Mouse (Mus musculus) midbrain, embryonic 12.5 days (tissue): ENCODE results near the gene Nxn. TPM values are rescaled to one million over a fixed set of nuclear protein-coding genes. Genes with fewer than 3 reads are reported as not detected.

Source experiments
- ATAC-seq: fragments of 200-750 bp; cut with Nextera tagmentation; 2 replicates; pipeline ENCODE4 v1.8.0; 2017; ENCODE audit warnings: low read depth, moderate TSS enrichment, moderate library complexity; ENCODE audit not compliant: low FRiP score
- H3K27ac ChIP-seq: fragments of 300-500 bp; sonication (generic); replicated peaks from 2 replicates; pipeline ENCODE4 v1.5.1; 2016; ENCODE audit warnings: mild to moderate bottlenecking
- H3K27me3 ChIP-seq: fragments of 300-500 bp; sonication (generic); 2 replicates; pipeline ENCODE4 v1.6.1; 2016; ENCODE audit warnings: mild to moderate bottlenecking
- H3K36me3 ChIP-seq: fragments of 300-500 bp; sonication (generic); 2 replicates; pipeline ENCODE4 v1.6.1; 2016
- H3K4me1 ChIP-seq: fragments of 300-500 bp; sonication (generic); 2 replicates; pipeline ENCODE4 v1.6.1; 2016
- H3K4me2 ChIP-seq: fragments of 300-500 bp; sonication (generic); replicated peaks from 2 replicates; pipeline ENCODE4 v1.6.1; 2016; ENCODE audit warnings: mild to moderate bottlenecking, moderate library complexity
- H3K4me3 ChIP-seq: fragments of 300-500 bp; sonication (generic); 2 replicates; pipeline ENCODE4 v1.5.1; 2016; ENCODE audit warnings: mild to moderate bottlenecking
- H3K9ac ChIP-seq: fragments of 300-500 bp; sonication (generic); replicated peaks from 2 replicates; pipeline ENCODE4 v1.6.1; 2016; ENCODE audit warnings: mild to moderate bottlenecking, moderate library complexity
- H3K9me3 ChIP-seq: fragments of 300-500 bp; sonication (generic); 2 replicates; pipeline ENCODE4 v1.6.1; 2016; ENCODE audit warnings: mild to moderate bottlenecking
- WGBS: fragments of 180-500 bp; shearing (Covaris S2); methylation state at CpG from one replicate; pipeline ENCODE4 v1.1.7; 2016; 5-methylcytosine and 5-hydroxymethylcytosine counted together
- polyA plus RNA-seq: library from polyadenylated mRNA; unstranded; fragments of >200 nt; fragmentation: Nextera tagmentation; extraction: Ambion mirVana; gene quantifications from 2 replicates; pipeline ENCODE4 v1.2.1, GENCODE M21; 2016

Gene Nxn
- polyA plus RNA-seq, 1 experiment from 2014 or later, result 56.9 TPM

DNA sequence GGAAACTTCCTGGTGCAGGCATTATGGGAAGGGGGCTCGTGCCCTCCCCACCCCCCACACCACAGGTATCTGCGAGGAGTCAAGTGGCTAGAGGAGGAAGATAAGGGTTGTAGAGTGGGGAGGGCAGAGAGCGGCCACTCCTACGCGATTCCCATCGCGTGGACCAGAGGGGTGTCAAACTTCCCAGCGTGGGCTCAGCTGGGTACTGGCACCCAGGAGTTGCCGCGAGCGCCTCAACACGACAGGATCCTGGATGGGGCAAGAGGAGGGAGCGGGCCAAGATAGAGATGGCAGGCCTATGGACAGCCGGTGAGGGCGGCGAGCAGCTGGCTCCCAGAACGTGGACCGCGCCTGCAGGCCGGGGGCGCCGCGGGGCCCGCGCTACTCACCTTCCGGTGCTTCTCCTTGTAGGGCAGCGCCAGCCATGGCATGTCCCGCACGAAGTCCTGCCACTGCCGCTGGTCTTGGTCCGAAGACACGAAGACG, 585 bp downstream of the Nxn start:
- Histone ChIP-seq H3K27me3 (peaks cover 15% of the 10 kb centered on the region), H3K27ac (peak overlapping the region; percentile 84), H3K4me2 (peak overlapping the region; percentile 93), H3K4me1 (peaks cover 22% of the 10 kb centered on the region), H3K4me3 (peak overlapping the region; percentile 77), H3K9me3 (no peaks in the 10 kb centered on the region), H3K9ac (peak overlapping the region; percentile 77), H3K36me3 (no peaks in the 10 kb centered on the region)
- WGBS, result 0% methylated on average over 33 of the region's 33 CpGs
- ATAC-seq, result peak; percentile 73

DNA sequence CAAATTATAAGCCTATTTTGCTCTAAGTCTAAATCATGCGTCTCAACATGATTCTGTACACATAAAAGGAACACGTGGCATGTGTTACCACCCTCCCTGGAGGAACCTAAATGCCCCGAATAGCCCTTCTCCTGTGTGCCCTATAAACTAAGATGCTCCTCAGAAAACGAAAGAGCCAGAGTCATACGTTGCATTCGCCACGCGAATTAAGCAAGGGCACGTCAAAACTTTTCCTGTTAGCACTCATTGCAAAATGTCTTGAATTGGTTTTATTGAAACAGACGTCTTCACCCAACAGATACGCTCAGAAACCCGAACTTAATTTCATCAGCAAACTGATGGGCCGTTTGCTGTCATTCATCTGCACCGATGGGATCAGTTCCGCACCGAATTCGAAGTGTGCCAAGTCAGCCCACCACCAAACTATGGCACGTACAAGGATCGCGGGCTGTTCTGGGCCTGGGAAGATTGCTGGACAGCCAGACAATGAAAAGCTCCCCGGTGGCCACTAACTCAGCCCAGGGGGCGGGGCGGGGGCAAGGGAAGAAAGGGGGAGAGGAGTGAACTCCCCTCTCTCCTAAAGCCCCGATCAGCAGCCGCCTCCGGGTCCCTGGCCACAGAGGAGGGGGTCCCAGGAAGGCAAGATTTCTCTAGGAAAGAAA, 1.2 kb downstream of the Nxn start:
- Histone ChIP-seq H3K4me2 (peak overlapping the region; percentile 93), H3K36me3 (0 out of 2 replicates have a peak, but pooled peaks cover 3% of the 10 kb centered on the region), H3K4me3 (peak overlapping the region; percentile 77), H3K4me1 (peaks cover 26% of the 10 kb centered on the region), H3K9ac (peak overlapping the region; percentile 77), H3K9me3 (no peaks in the 10 kb centered on the region), H3K27me3 (peaks cover 11% of the 10 kb centered on the region; the same call in 1 of the 2 replicates), H3K27ac (peak overlapping the region; percentile 84)
- under 1% methylated on average over 26 of the region's 26 CpGs for whole genome bisulfite sequencing
- peak; percentile 20; the same call in 1 of the 2 replicates for ATAC-seq

DNA sequence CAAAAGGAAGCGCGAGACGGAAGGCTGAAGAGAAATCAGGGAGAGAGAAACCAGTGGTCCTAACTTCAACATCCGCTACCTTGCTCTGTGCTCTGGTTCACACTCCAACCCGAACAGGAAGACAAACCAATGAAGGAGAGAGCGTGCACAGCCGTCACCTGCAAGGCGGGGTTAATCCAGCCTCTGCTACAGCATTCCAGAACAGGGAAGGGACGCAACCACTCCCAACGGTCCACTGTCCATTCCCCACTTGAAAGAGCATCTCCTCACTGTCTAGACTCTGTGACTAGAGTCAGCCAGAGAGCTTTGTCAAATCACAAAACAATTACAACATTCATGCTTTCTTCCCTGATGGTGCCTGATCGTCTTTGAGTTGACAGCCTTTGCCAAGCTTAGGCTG, 5.9 kb downstream of the Nxn start:
- Histone ChIP-seq H3K27me3 (no peaks in the 10 kb centered on the region), H3K9ac (no peak overlapping the region), H3K4me1 (peaks cover 32% of the 10 kb centered on the region), H3K27ac (no peak overlapping the region), H3K4me3 (no peak overlapping the region), H3K9me3 (no peaks in the 10 kb centered on the region), H3K4me2 (no peak overlapping the region), H3K36me3 (0 out of 2 replicates have a peak, but pooled peaks cover 15% of the 10 kb centered on the region)
- no peak for ATAC-seq
- WGBS, result 90% methylated on average over 11 of the region's 11 CpGs

DNA sequence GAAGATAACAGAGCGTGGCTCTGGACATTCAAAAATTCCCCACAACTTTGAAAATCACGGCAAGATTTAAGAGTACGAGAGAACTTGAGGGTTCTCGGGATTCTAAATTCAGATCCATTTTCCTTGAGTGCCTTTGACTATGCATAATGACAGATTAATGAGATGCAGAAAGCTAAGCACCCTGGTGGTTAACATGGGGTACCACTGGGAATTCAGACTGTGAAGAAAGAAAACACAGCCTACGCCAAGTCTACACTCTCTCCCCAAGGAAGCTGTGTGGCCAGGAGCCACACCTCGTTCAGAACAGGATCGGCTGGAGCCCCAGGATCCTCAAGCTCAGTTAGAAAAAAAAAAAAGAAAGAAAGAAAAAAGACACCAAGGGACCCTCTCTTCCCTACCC, 6.4 kb downstream of the Nxn start:
- Histone ChIP-seq H3K27ac (no peak overlapping the region), H3K9ac (no peak overlapping the region), H3K4me3 (no peak overlapping the region), H3K4me2 (no peak overlapping the region), H3K36me3 (0 out of 2 replicates have a peak, but pooled peaks cover 15% of the 10 kb centered on the region), H3K4me1 (peaks cover 31% of the 10 kb centered on the region), H3K9me3 (no peaks in the 10 kb centered on the region), H3K27me3 (no peaks in the 10 kb centered on the region)
- 87% methylated on average over 7 of the region's 7 CpGs for WGBS
- ATAC-seq, result no peak

DNA sequence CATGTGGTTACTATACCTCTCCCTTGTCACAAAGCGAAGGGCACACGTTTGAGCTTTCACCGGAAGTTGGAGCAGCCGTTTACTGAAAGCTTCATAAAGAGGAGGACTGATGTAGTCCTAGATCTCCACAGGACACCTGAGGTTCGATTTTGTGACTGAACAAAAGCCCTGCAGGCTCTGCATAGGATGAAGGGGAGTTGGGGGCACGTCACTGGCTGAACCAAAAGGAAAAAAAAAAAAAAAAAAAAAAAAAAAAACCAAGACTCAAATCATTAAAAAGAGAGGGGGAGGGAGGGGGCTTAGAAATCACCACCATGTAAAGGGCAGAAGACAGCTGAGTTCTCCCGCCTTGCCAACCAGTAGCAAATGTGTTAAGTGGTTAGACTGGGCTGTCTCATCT, 10.2 kb downstream of the Nxn start:
- 0 out of 2 replicates have a peak, but pooled peaks cover 15% of the 10 kb centered on the region for H3K36me3 ChIP-seq
- H3K27me3 ChIP-seq, result no peaks in the 10 kb centered on the region
- no peak overlapping the region for H3K4me3 ChIP-seq
- peaks cover 43% of the 10 kb centered on the region for H3K4me1 ChIP-seq
- H3K9ac ChIP-seq, result no peak overlapping the region
- no peaks in the 10 kb centered on the region for H3K9me3 ChIP-seq
- no peak for ATAC-seq
- WGBS, result 12% methylated on average over 7 of the region's 7 CpGs
- H3K4me2 ChIP-seq, result peak overlapping the region; percentile 24
- 0 out of 2 replicates have a peak overlapping the region, but pooled peaks have one; percentile 31 for H3K27ac ChIP-seq

DNA sequence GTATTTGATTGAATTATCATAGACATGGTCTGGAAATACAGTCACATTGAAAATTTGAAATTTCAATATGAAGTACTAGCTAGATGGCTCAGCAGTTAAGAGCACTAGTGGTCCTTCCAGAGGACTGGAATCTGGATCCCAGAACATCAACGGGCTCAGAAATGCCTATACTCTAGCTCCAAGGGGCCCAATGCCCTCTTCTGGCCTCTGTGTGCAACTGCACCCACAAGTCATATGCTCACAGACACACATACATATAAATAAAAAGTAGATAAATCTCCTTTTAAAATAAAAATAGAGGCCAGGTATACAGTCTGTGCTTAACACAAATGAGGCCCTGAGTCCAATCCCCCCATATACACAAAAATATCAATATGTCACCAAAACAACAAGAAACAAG, 11.8 kb downstream of the Nxn start:
- H3K27me3 ChIP-seq, result no peaks in the 10 kb centered on the region
- ATAC-seq, result no peak

DNA sequence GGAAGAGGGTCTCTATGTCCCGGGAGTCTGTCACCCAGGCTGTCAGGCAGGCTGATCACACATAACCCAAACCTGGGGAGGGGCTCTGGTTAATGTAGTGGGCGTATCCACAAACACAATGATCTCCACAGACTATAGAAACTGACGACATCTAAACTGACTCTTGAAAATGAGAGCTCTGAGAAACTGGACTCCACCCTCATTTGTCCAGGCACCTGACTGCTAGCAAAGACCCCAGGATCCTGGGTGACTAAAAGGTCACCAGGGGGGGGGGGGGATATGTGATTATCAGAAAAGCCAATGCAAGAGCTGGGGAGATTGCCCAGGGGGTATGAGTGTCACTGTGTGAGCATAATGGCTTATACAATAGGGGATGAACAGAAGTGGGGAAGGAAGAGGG, 13.2 kb downstream of the Nxn start:
- H3K9me3 ChIP-seq, result no peaks in the 10 kb centered on the region
- peaks cover 55% of the 10 kb centered on the region for H3K4me1 ChIP-seq
- 0 out of 2 replicates have a peak, but pooled peaks cover 1% of the 10 kb centered on the region for H3K36me3 ChIP-seq
- ATAC-seq, result no peak
- peak overlapping the region; percentile 68; the same call in 1 of the 2 replicates for H3K27ac ChIP-seq
- WGBS, result 33% methylated on average over 3 of the region's 3 CpGs
- H3K4me2 ChIP-seq, result no peak overlapping the region
- H3K27me3 ChIP-seq, result no peaks in the 10 kb centered on the region
- H3K9ac ChIP-seq, result no peak overlapping the region
- no peak overlapping the region for H3K4me3 ChIP-seq

More for the DNA sequence above, 11.8 kb downstream of the Nxn start:
- H3K4me2 ChIP-seq, result no peak overlapping the region
- H3K9me3 ChIP-seq, result no peaks in the 10 kb centered on the region
- peaks cover 54% of the 10 kb centered on the region for H3K4me1 ChIP-seq
- H3K36me3 ChIP-seq, result 0 out of 2 replicates have a peak, but pooled peaks cover 11% of the 10 kb centered on the region
- 93% methylated on average over 1 of the region's 1 CpGs for WGBS
- no peak overlapping the region for H3K4me3 ChIP-seq
- H3K9ac ChIP-seq, result no peak overlapping the region
- H3K27ac ChIP-seq, result no peak overlapping the region

DNA sequence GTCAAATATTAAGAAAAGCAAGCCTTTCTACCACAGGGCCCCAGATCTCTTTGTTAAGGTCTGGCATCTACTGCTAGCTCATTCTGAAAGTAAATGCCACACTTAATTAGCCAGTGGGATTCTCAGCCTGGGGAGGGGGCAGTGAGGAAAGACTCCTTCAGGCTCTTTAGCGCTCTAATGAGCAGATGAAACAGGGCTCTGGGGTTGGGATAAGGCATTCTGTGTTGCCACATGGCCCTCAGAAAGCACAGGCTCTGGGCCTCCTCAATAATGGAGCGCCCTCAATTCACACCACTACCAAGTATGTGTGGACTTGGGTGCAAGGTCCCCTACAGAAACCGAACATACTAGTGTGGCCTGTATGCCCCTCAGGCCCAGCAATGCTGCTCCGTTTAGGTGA, 13.9 kb downstream of the Nxn start:
- no peak overlapping the region for H3K9ac ChIP-seq
- H3K36me3 ChIP-seq, result no peaks in the 10 kb centered on the region
- no peaks in the 10 kb centered on the region for H3K9me3 ChIP-seq
- H3K27me3 ChIP-seq, result no peaks in the 10 kb centered on the region
- no peak overlapping the region for H3K4me2 ChIP-seq
- H3K4me1 ChIP-seq, result peaks cover 60% of the 10 kb centered on the region
- 48% methylated on average over 4 of the region's 4 CpGs for WGBS
- H3K27ac ChIP-seq, result peak overlapping the region; percentile 68
- peak; percentile 51; the same call in 1 of the 2 replicates for ATAC-seq
- no peak overlapping the region for H3K4me3 ChIP-seq

DNA sequence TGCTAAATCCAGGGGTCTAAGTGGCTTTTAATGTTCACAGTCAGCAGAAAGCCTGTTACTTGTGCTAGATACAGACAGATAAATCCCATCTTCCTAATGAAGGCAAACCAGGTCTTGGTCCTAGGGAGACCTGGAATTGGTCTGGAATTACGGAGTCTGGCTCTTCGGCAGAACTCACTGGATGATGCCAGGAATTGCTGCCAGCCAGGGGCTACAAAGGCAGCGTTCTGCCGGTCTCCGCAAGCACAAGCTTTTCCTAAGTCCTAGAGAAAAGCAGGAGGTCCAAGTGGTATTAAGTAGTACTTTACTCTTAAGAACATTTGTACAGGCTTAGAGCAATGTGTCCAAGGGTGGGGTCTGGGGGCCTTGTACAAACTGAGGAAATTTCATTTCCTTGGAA, 14.6 kb downstream of the Nxn start:
- peaks cover 56% of the 10 kb centered on the region for H3K4me1 ChIP-seq
- ATAC-seq, result no peak
- peak overlapping the region; percentile 68 for H3K27ac ChIP-seq

DNA sequence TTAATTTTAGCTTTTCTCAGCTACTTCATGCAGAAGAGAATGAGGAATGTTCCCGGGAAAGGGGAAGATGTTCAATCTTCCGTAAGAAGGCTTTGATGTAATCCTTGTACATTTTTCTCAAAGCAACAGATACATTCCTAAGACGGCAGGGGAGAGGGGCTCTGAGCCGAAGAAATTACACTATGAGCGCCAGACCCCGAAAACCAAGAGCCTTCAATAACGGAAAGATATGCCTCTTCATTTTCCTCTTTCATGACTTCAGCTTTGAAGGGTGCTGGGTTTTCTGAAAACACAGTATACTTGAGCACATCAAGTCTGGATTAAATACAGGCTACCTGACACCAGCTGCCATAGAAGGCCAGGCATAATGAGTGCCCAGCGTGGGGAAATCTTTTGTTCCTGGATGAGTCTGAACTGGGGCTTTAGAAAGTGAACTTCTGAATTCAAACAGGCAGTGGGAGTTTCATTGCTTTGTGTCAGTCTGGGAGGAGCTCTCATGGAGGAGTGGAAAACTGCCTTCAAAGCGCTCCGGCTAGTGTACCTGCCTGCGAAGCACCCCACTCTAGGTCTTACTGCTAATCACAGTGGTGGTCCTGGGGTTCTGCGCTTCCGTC, 16.1 kb downstream of the Nxn start:
- no peaks in the 10 kb centered on the region for H3K27me3 ChIP-seq
- H3K4me1 ChIP-seq, result peaks cover 52% of the 10 kb centered on the region
- WGBS, result 19% methylated on average over 13 of the region's 13 CpGs
- 0 out of 2 replicates have a peak, but pooled peaks have one; percentile 47 for ATAC-seq
- H3K4me2 ChIP-seq, result 0 out of 2 replicates have a peak overlapping the region, but pooled peaks have one; percentile 15
- H3K9me3 ChIP-seq, result no peaks in the 10 kb centered on the region
- no peak overlapping the region for H3K4me3 ChIP-seq
- H3K27ac ChIP-seq, result peak overlapping the region; percentile 68
- no peaks in the 10 kb centered on the region for H3K36me3 ChIP-seq
- no peak overlapping the region for H3K9ac ChIP-seq

More for the DNA sequence above, 14.6 kb downstream of the Nxn start:
- 66% methylated on average over 5 of the region's 5 CpGs for WGBS
- Histone ChIP-seq H3K4me2 (no peak overlapping the region), H3K36me3 (no peaks in the 10 kb centered on the region), H3K9ac (no peak overlapping the region), H3K4me3 (no peak overlapping the region), H3K9me3 (no peaks in the 10 kb centered on the region), H3K27me3 (no peaks in the 10 kb centered on the region)

DNA sequence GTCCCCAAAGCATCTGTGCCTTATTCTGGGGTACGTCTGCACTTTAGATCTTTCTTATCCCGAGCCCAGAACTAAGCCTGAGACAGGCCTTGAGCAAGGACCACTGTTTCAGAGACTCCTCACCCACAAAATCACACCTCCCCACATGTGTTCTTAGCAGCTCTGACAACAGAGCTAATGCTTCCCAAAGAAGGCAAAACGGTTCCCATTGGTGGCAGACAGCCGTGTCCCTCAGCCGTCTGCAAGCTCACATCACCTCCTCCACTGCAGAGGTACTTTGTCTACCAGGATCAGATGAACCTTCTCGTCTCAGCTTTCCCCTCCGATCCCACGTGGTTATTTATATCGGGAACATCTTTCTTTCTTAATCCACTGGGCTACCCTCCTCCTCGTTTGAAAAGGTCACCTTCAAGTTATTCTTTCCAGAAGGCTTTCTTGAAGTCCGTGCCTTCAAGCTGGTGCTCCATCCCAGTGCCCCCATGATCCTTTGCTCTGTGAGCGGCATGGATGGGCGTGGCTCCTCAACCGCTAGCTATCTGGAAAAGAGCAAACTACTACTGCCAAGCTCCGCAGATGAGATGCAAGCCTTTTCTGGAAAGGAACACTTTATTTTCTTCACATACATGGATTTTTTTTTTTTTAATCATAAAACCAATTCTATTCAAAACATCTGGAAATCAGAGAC, 17.6 kb downstream of the Nxn start:
- H3K27ac ChIP-seq, result no peak overlapping the region
- H3K36me3 ChIP-seq, result no peaks in the 10 kb centered on the region
- 85% methylated on average over 15 of the region's 15 CpGs for WGBS
- no peaks in the 10 kb centered on the region for H3K27me3 ChIP-seq
- no peak overlapping the region for H3K9ac ChIP-seq
- no peak overlapping the region for H3K4me2 ChIP-seq
- no peak for ATAC-seq
- H3K4me3 ChIP-seq, result no peak overlapping the region
- peaks cover 60% of the 10 kb centered on the region for H3K4me1 ChIP-seq
- H3K9me3 ChIP-seq, result no peaks in the 10 kb centered on the region
